Mouse (Mus musculus) myocyte (in vitro differentiated cells): ENCODE results near the gene Atp5f1. TPM values are rescaled to one million over a fixed set of nuclear protein-coding genes. Genes with fewer than 3 reads are reported as not detected.
"Not testable (repeated sequence)": the region's sequence is repeated elsewhere in the genome, so short reads cannot be mapped to it uniquely, and the experiment has no call there.

Source experiments
- H3K27me3 ChIP-seq: one replicate; pipeline ENCODE4 v1.6.1; 2011; ENCODE audit not compliant: control insufficient read depth, insufficient read depth, insufficient read length
- H3K36me3 ChIP-seq: one replicate; pipeline ENCODE4 v1.6.1; 2011; ENCODE audit not compliant: control insufficient read depth, insufficient read depth
- H3K4me2 ChIP-seq: one replicate; pipeline ENCODE4 v1.6.1; 2011; ENCODE audit warnings: low read depth, control low read depth
- H3K4me3 ChIP-seq: one replicate; pipeline ENCODE4 v1.5.1; 2011; ENCODE audit warnings: mild to moderate bottlenecking, control low read depth, moderate library complexity
- H3K79me2 ChIP-seq: one replicate; pipeline ENCODE4 v1.6.1; 2011; ENCODE audit not compliant: control insufficient read depth, insufficient read depth
- H3ac ChIP-seq: one replicate; pipeline ENCODE4 v1.6.1; 2011; ENCODE audit not compliant: control insufficient read depth, insufficient read length
- CEBPB ChIP-seq: IDR thresholded peaks from 2 replicates; pipeline ENCODE4 v1.6.1; 2011; ENCODE audit warnings: mild to moderate bottlenecking, moderate library complexity; ENCODE audit not compliant: poor library complexity, insufficient read depth, severe bottlenecking
- E2F4 ChIP-seq: IDR thresholded peaks from one replicate; pipeline ENCODE4 v1.6.1; 2011; ENCODE audit warnings: mild to moderate bottlenecking, control low read depth, moderate library complexity; ENCODE audit not compliant: insufficient read depth
- MAX ChIP-seq: IDR thresholded peaks from one replicate; pipeline ENCODE4 v1.6.1; 2011; ENCODE audit warnings: low read depth, mild to moderate bottlenecking, control low read depth
- MYOD1 ChIP-seq, 3 experiments: IDR thresholded peaks; one replicate each; pipeline ENCODE4 v1.6.1; 2011; ENCODE audit warnings: control low read depth in 2 of 3, low read depth in 2 of 3, mild to moderate bottlenecking in 2 of 3, moderate library complexity in 1 of 3; ENCODE audit not compliant: insufficient read length in 2 of 3, control insufficient read depth in 1 of 3
- MYOG ChIP-seq, 3 experiments: IDR thresholded peaks; one replicate each; pipeline ENCODE4 v1.6.1; 2011; ENCODE audit warnings: control low read depth in 2 of 3, low read depth in 2 of 3, mild to moderate bottlenecking in 2 of 3; ENCODE audit not compliant: insufficient read length in 2 of 3, control insufficient read depth in 1 of 3, insufficient read depth in 1 of 3
- POLR2A ChIP-seq: IDR thresholded peaks from one replicate; pipeline ENCODE4 v1.6.1; 2011; ENCODE audit warnings: low read depth, mild to moderate bottlenecking, control low read depth, moderate library complexity; ENCODE audit not compliant: insufficient read length
- POLR2AphosphoS2 ChIP-seq: IDR thresholded peaks from one replicate; pipeline ENCODE4 v1.6.1; 2011; ENCODE audit warnings: low read depth, control low read depth; ENCODE audit not compliant: insufficient read length
- REST ChIP-seq: IDR thresholded peaks from one replicate; pipeline ENCODE4 v1.6.1; 2011; ENCODE audit warnings: mild to moderate bottlenecking, control low read depth, moderate library complexity; ENCODE audit not compliant: insufficient read depth, insufficient read length
- SRF ChIP-seq: IDR thresholded peaks from one replicate; pipeline ENCODE4 v1.6.1; 2011; ENCODE audit warnings: low read depth; ENCODE audit not compliant: control insufficient read depth, insufficient read length
- TCF12 ChIP-seq: IDR thresholded peaks from one replicate; pipeline ENCODE4 v1.6.1; 2011; ENCODE audit warnings: mild to moderate bottlenecking, control low read depth; ENCODE audit not compliant: poor library complexity, insufficient read depth, severe bottlenecking
- TCF3 ChIP-seq: IDR thresholded peaks from one replicate; pipeline ENCODE4 v1.6.1; 2011; ENCODE audit warnings: low read depth, control low read depth; ENCODE audit not compliant: insufficient read length
- USF1 ChIP-seq: IDR thresholded peaks from one replicate; pipeline ENCODE4 v1.6.1; 2011; ENCODE audit warnings: low read depth, mild to moderate bottlenecking, control low read depth, moderate library complexity
- polyA plus RNA-seq: library from polyadenylated mRNA; unstranded; fragments of >200 nt; fragmentation: generic; extraction: Trizol; gene quantifications from one replicate; pipeline ENCODE4 v1.2.1, GENCODE M21; 2012; ENCODE audit warnings: missing spikeins

The Atp5f1 gene
- polyA plus RNA-seq, 1 experiment = 329 TPM

- no peak overlapping the region for H3K4me2 ChIP-seq
- H3K36me3 ChIP-seq = no peaks in the 10 kb centered on the region
- no peak overlapping the region for H3ac ChIP-seq
- no peak overlapping the region for H3K4me3 ChIP-seq
- no peaks in the 10 kb centered on the region for H3K27me3 ChIP-seq
- TF ChIP-seq SRF (no peak), TCF3 (no peak), USF1 (no peak), MAX (no peak), REST (no peak), CEBPB (no peak), POLR2AphosphoS2 (no peak), POLR2A (no peak), MYOD1 (IDR thresholded peaks at IDR 0.05; ENCODE audit: control insufficient read depth in 1 of 3, insufficient read length in 2 of 3, low read depth in 2 of 3) (no peak), TCF12 (no peak)
- H3K79me2 ChIP-seq = no peaks in the 10 kb centered on the region
Measured at GRCm38 (mm10) chr3:105991653-105992283, 31.9 kb upstream of the Atp5f1 start.

GRCm38 (mm10) chr3:105989611-105990010, 29.7 kb upstream of the Atp5f1 start:
- not testable (repeated sequence) for H3ac ChIP-seq, H3K4me2 ChIP-seq, H3K27me3 ChIP-seq, H3K4me3 ChIP-seq, H3K79me2 ChIP-seq, H3K36me3 ChIP-seq

GRCm38 (mm10) chr3:105974174-105974573, 14.3 kb upstream of the Atp5f1 start:
- peaks cover 7% of the 10 kb centered on the region for H3K36me3 ChIP-seq

GRCm38 (mm10) chr3:105973411-105973810, 13.5 kb upstream of the Atp5f1 start, which contains the start of gene Ovgp1:
TSS of gene Ovgp1 (plus strand) at chr3:105973711.
- Histone ChIP-seq H3K4me3 (no peak within 1 kb of the TSS), H3K27me3 (no peaks in the 10 kb centered on the region), H3ac (no peak within 1 kb of the TSS), H3K4me2 (no peak within 1 kb of the TSS), H3K36me3 (peaks cover 13% of the 10 kb centered on the region), H3K79me2 (no peaks in the 10 kb centered on the region)
- TF ChIP-seq POLR2AphosphoS2 (peak; percentile 8), REST (no peak), TCF3 (no peak)

More at GRCm38 (mm10) chr3:105974174-105974573, 14.3 kb upstream of the Atp5f1 start:
- Histone ChIP-seq H3ac (no peak overlapping the region), H3K4me2 (no peak overlapping the region), H3K27me3 (no peaks in the 10 kb centered on the region), H3K4me3 (no peak overlapping the region), H3K79me2 (no peaks in the 10 kb centered on the region)
- TF ChIP-seq REST (no peak), CEBPB (no peak), MYOG (IDR thresholded peaks at IDR 0.05; ENCODE audit: control insufficient read depth in 1 of 3, insufficient read depth in 1 of 3, insufficient read length in 2 of 3, low read depth in 2 of 3) (no peak), TCF3 (no peak)

GRCm38 (mm10) chr3:105971831-105972446, 12.0 kb upstream of the Atp5f1 start:
- H3K27me3 ChIP-seq = no peaks in the 10 kb centered on the region
- no peak overlapping the region for H3ac ChIP-seq
- peaks cover 27% of the 10 kb centered on the region for H3K36me3 ChIP-seq
- TF ChIP-seq TCF3 (no peak), E2F4 (no peak), SRF (no peak), CEBPB (no peak)
- H3K4me2 ChIP-seq = no peak overlapping the region
- no peaks in the 10 kb centered on the region for H3K79me2 ChIP-seq
- no peak overlapping the region for H3K4me3 ChIP-seq

GRCm38 (mm10) chr3:105960700-105961099, 801 bp upstream of the Atp5f1 start:
- TF ChIP-seq MAX = no peak
- TF ChIP-seq USF1 = no peak
- TF ChIP-seq CEBPB = no peak
- no peak for TF ChIP-seq SRF
- no peak for TF ChIP-seq POLR2A
- TF ChIP-seq MYOD1 (IDR thresholded peaks at IDR 0.05; ENCODE audit: control insufficient read depth in 1 of 3, insufficient read length in 2 of 3, low read depth in 2 of 3) = no peak
- TF ChIP-seq TCF3 = no peak
- TF ChIP-seq MYOG (IDR thresholded peaks at IDR 0.05; ENCODE audit: control insufficient read depth in 1 of 3, insufficient read depth in 1 of 3, insufficient read length in 2 of 3, low read depth in 2 of 3) = no peak
- no peak for TF ChIP-seq REST
- no peak for TF ChIP-seq E2F4
- TF ChIP-seq POLR2AphosphoS2 = no peak
- TF ChIP-seq TCF12 = no peak
- Histone ChIP-seq H3K4me3 (peak overlapping the region; percentile 63), H3K36me3 (peaks cover 39% of the 10 kb centered on the region)

More at GRCm38 (mm10) chr3:105960700-105961099, 801 bp upstream of the Atp5f1 start:
- H3ac ChIP-seq = no peak overlapping the region
- H3K4me2 ChIP-seq = peak overlapping the region; percentile 82
- H3K79me2 ChIP-seq = peaks cover 65% of the 10 kb centered on the region
- no peaks in the 10 kb centered on the region for H3K27me3 ChIP-seq
